ENCODE assay signal across 25 mouse cellular contexts in genomic region chr8:17647559-17647958, GRCm38 (mm10).
A peak's percentile ranks its signal among the peaks of the same experiment; 100 is the strongest.
DNase-seq lines count a peak whose midpoint lies in the region; ATAC-seq and TF ChIP-seq lines count a peak whose summit lies in the region.
"Had no signal": no experiment of that assay in that cellular context is flagged by ENCODE, and none has a peak within 500 bp of the region (broad histone marks: within the 10 kb centered on the region; RNA-seq: fewer than 3 reads in every experiment).

No protein-coding gene starts in this region.

- TF ChIP-seq CTCF in cerebellum, adult 2 months (IDR thresholded peaks at IDR 0.05; ENCODE audit: borderline replicate concordance, insufficient read depth, low read depth, low read length) = no peak

- TF ChIP-seq POLR2A in cerebellum, adult 2 months (IDR thresholded peaks at IDR 0.05; ENCODE audit: borderline replicate concordance, insufficient read depth, low read length) = no peak

- peak; percentile 80 for ATAC-seq in forebrain, embryonic 15.5 days (replicated peaks)
- no peak for ATAC-seq in forebrain, embryonic 12.5 days (ENCODE audit: low FRiP score)
- ATAC-seq: CD4-positive, CD25-positive, alpha-beta regulatory T cell, adult 4 months; inflammation-experienced regulatory T-cells, adult 6 months; intestine, postnatal 0 days had no signal

- DNase-seq in cerebellum, postnatal 10 days = peak; percentile 32 to 48
- DNase-seq in cerebellum, adult 2 months = no peak
- DNase-seq in layer of hippocampus, postnatal 10 days (ENCODE audit: low spot score in 2 of 2) = peak; percentile 18 to 28
- DNase-seq in layer of hippocampus, postnatal 36 days = no peak
- peak; percentile 28 to 41 for DNase-seq in right cerebral cortex, postnatal 10 days (ENCODE audit: low spot score in 2 of 2)
- no peak for DNase-seq in right cerebral cortex, postnatal 4 days
- DNase-seq: adrenal gland, adult 8-10 months; adrenal gland, postnatal 36 days; B cell, adult 2 months; cerebellum, adult 11 months; cerebellum, adult 9-11 months; embryo, embryonic 11 days; gastrocnemius, postnatal 36 days; heart, adult 11 months; heart, postnatal 4 days had no signal

- no peaks in the 10 kb centered on the region for H3K27me3 ChIP-seq in cerebellum, adult 2 months (ENCODE audit: control insufficient read depth, insufficient read depth, low read length)
- no peaks in the 10 kb centered on the region for H3K27me3 ChIP-seq in forebrain, embryonic 15.5 days
- H3K27me3 ChIP-seq in forebrain, embryonic 12.5 days = no peaks in the 10 kb centered on the region
- H3K27me3 ChIP-seq: embryonic facial prominence, embryonic 15.5 days; heart, embryonic 13.5 days had no signal

- H3K4me3 ChIP-seq in cerebellum, adult 2 months (replicated peaks; ENCODE audit: insufficient read depth, low read depth, low read length) = no peak overlapping the region
- H3K4me3 ChIP-seq in forebrain, embryonic 15.5 days = no peak overlapping the region
- no peak overlapping the region for H3K4me3 ChIP-seq in forebrain, embryonic 12.5 days (replicated peaks)
- H3K4me3 ChIP-seq: embryonic facial prominence, embryonic 15.5 days; erythroblast, embryonic 14.5 days; heart, embryonic 13.5 days had no signal

- no peaks in the 10 kb centered on the region for H3K9me3 ChIP-seq in forebrain, embryonic 15.5 days
- H3K9me3 ChIP-seq in forebrain, embryonic 12.5 days = no peaks in the 10 kb centered on the region
- H3K9me3 ChIP-seq: embryonic facial prominence, embryonic 15.5 days; G1E; heart, embryonic 13.5 days had no signal

- no peaks in the 10 kb centered on the region for H3K4me1 ChIP-seq in cerebellum, adult 2 months (ENCODE audit: control insufficient read depth, insufficient read depth, low read length)
- H3K4me1 ChIP-seq in forebrain, embryonic 15.5 days = no peaks in the 10 kb centered on the region
- no peaks in the 10 kb centered on the region for H3K4me1 ChIP-seq in forebrain, embryonic 12.5 days
- H3K4me1 ChIP-seq: embryonic facial prominence, embryonic 15.5 days; heart, embryonic 13.5 days had no signal

- H3K4me2 ChIP-seq in forebrain, embryonic 15.5 days (replicated peaks) = no peak overlapping the region
- no peak overlapping the region for H3K4me2 ChIP-seq in forebrain, embryonic 12.5 days
- H3K4me2 ChIP-seq: embryonic facial prominence, embryonic 15.5 days; heart, embryonic 13.5 days; hindbrain, embryonic 14.5 days had no signal

- H3K36me3 ChIP-seq in forebrain, embryonic 15.5 days = no peaks in the 10 kb centered on the region
- no peaks in the 10 kb centered on the region for H3K36me3 ChIP-seq in forebrain, embryonic 12.5 days (replicated peaks)
- H3K36me3 ChIP-seq: embryonic facial prominence, embryonic 15.5 days; G1E; heart, embryonic 13.5 days had no signal

- no peak overlapping the region for H3K9ac ChIP-seq in forebrain, embryonic 15.5 days (replicated peaks)
- H3K9ac ChIP-seq in forebrain, embryonic 12.5 days = no peak overlapping the region
- H3K9ac ChIP-seq: embryonic facial prominence, embryonic 15.5 days; heart, embryonic 13.5 days; hindbrain, embryonic 14.5 days had no signal

- no peak overlapping the region for H3K27ac ChIP-seq in cerebellum, adult 2 months (ENCODE audit: insufficient read depth, low read length)
- no peak overlapping the region for H3K27ac ChIP-seq in forebrain, embryonic 15.5 days (replicated peaks)
- H3K27ac ChIP-seq in forebrain, embryonic 12.5 days = no peak overlapping the region
- H3K27ac ChIP-seq: embryonic facial prominence, embryonic 15.5 days; heart, embryonic 13.5 days; hindbrain, embryonic 14.5 days had no signal

Comparison
In these comparisons a context has a peak if more than half of its experiments do, and no peak if none do; other contexts are left out.
1. DNase-seq: peak in cerebellum, postnatal 10 days (2 of 2), layer of hippocampus, postnatal 10 days (2 of 2) and right cerebral cortex, postnatal 10 days (2 of 2); none in cerebellum, adult 2 months (0 of 2), layer of hippocampus, postnatal 36 days (0 of 2) and right cerebral cortex, postnatal 4 days (single experiment).